Mouse (Mus musculus) C2C12 (cell line): ENCODE results near the gene Brsk1. TPM values are rescaled to one million over a fixed set of nuclear protein-coding genes. Genes with fewer than 3 reads are reported as not detected.

Experiments used
- H3K27me3 ChIP-seq: one replicate; pipeline ENCODE4 v1.6.1; 2011; ENCODE audit not compliant: control insufficient read depth, insufficient read depth, insufficient read length
- H3K36me3 ChIP-seq: one replicate; pipeline ENCODE4 v1.6.1; 2011; ENCODE audit not compliant: control insufficient read depth, insufficient read depth
- H3K4me3 ChIP-seq: one replicate; pipeline ENCODE4 v1.5.1; 2011; ENCODE audit warnings: mild to moderate bottlenecking, control low read depth; ENCODE audit not compliant: poor library complexity, insufficient read depth, severe bottlenecking
- H3K79me2 ChIP-seq: one replicate; pipeline ENCODE4 v1.6.1; 2011; ENCODE audit not compliant: control insufficient read depth, insufficient read depth
- H3K79me3 ChIP-seq: one replicate; pipeline ENCODE4 v1.6.1; 2011; ENCODE audit warnings: low read depth, control low read depth
- H3ac ChIP-seq: one replicate; pipeline ENCODE3; 2011; ENCODE audit warnings: low read depth; ENCODE audit not compliant: control insufficient read depth, insufficient read length
- CEBPB ChIP-seq: IDR thresholded peaks from one replicate; pipeline ENCODE4 v1.6.1; 2011; ENCODE audit warnings: low read depth, mild to moderate bottlenecking, control low read depth, moderate library complexity
- CTCF ChIP-seq: IDR thresholded peaks from one replicate; pipeline ENCODE4 v1.5.1; 2011; ENCODE audit not compliant: control insufficient read depth, insufficient read depth, insufficient read length
- FOSL1 ChIP-seq: IDR thresholded peaks from one replicate; pipeline ENCODE4 v1.8.0; 2011; ENCODE audit warnings: mild to moderate bottlenecking, low read length; ENCODE audit not compliant: poor library complexity, insufficient read depth, severe bottlenecking
- MAX ChIP-seq: IDR thresholded peaks from one replicate; pipeline ENCODE4 v1.6.1; 2011; ENCODE audit warnings: mild to moderate bottlenecking, control low read depth
- MYOD1 ChIP-seq: IDR thresholded peaks from one replicate; pipeline ENCODE4 v1.6.1; 2011; ENCODE audit warnings: low read depth; ENCODE audit not compliant: control insufficient read depth, insufficient read length
- MYOG ChIP-seq: IDR thresholded peaks from one replicate; pipeline ENCODE4 v1.6.1; 2011; ENCODE audit not compliant: control insufficient read depth, insufficient read length; ENCODE audit errors: extremely low read depth
- USF1 ChIP-seq: IDR thresholded peaks from one replicate; pipeline ENCODE4 v1.6.1; 2011; ENCODE audit warnings: low read depth, mild to moderate bottlenecking, control low read depth, moderate library complexity
- polyA plus RNA-seq: library from polyadenylated mRNA; unstranded; fragments of >200 nt; fragmentation: generic; extraction: Trizol; gene quantifications from one replicate; pipeline ENCODE4 v1.2.1, GENCODE M21; 2012; ENCODE audit warnings: missing spikeins

Gene Brsk1
- polyA plus RNA-seq, 1 experiment = 15.3 TPM

- H3K27me3 ChIP-seq = no peaks in the 10 kb centered on the region
- TF ChIP-seq CTCF = no peak
- no peak for TF ChIP-seq MYOG
- TF ChIP-seq USF1 = no peak
- no peak for TF ChIP-seq MYOD1
- TF ChIP-seq FOSL1 = no peak
- no peak for TF ChIP-seq CEBPB
- TF ChIP-seq MAX = no peak
- no peaks in the 10 kb centered on the region for H3K79me2 ChIP-seq
- H3K36me3 ChIP-seq = no peaks in the 10 kb centered on the region
- H3K4me3 ChIP-seq = no peak within 1 kb of the TSS
- no peaks in the 10 kb centered on the region for H3K79me3 ChIP-seq
- no peak within 1 kb of the TSS for H3ac ChIP-seq
Observed at GRCm38 (mm10) chr7:4725169-4725568, 34.8 kb downstream of the Brsk1 start, which contains the start of gene Tmem150b. Gene Tmem150b (minus strand): TSS chr7:4725249.

- TF ChIP-seq CTCF (no peak), MAX (no peak), MYOD1 (no peak), MYOG (no peak), FOSL1 (no peak), USF1 (no peak), CEBPB (no peak)
- H3ac ChIP-seq = no peak overlapping the region
- H3K36me3 ChIP-seq = no peaks in the 10 kb centered on the region
- no peak overlapping the region for H3K4me3 ChIP-seq
- no peaks in the 10 kb centered on the region for H3K79me2 ChIP-seq
- no peaks in the 10 kb centered on the region for H3K79me3 ChIP-seq
- no peaks in the 10 kb centered on the region for H3K27me3 ChIP-seq
Observed at GRCm38 (mm10) chr7:4731090-4731489, 40.7 kb downstream of the Brsk1 start.

GRCm38 (mm10) chr7:4732968-4733392 lies 42.6 kb downstream of the Brsk1 start:
- no peaks in the 10 kb centered on the region for H3K79me3 ChIP-seq
- H3K4me3 ChIP-seq = no peak overlapping the region
- H3K27me3 ChIP-seq = no peaks in the 10 kb centered on the region
- TF ChIP-seq MYOG (no peak), FOSL1 (no peak), CEBPB (no peak), MYOD1 (no peak), USF1 (no peak), CTCF (no peak), MAX (no peak)
- no peak overlapping the region for H3ac ChIP-seq
- H3K36me3 ChIP-seq = no peaks in the 10 kb centered on the region
- no peaks in the 10 kb centered on the region for H3K79me2 ChIP-seq

GRCm38 (mm10) chr7:4739041-4739543 lies 48.7 kb downstream of the Brsk1 start:
- Histone ChIP-seq H3ac (peak overlapping the region; percentile 36), H3K4me3 (peak overlapping the region; percentile 18), H3K36me3 (no peaks in the 10 kb centered on the region), H3K27me3 (no peaks in the 10 kb centered on the region), H3K79me2 (peaks cover 7% of the 10 kb centered on the region), H3K79me3 (peaks cover 2% of the 10 kb centered on the region)
- no peak for TF ChIP-seq MAX
- no peak for TF ChIP-seq USF1
- no peak for TF ChIP-seq MYOG
- no peak for TF ChIP-seq CTCF
- TF ChIP-seq CEBPB = no peak
- no peak for TF ChIP-seq FOSL1
- TF ChIP-seq MYOD1 = no peak

- H3K27me3 ChIP-seq = no peaks in the 10 kb centered on the region
- no peaks in the 10 kb centered on the region for H3K36me3 ChIP-seq
- H3K4me3 ChIP-seq = peak within 1 kb of the TSS; percentile 57
- peaks cover 7% of the 10 kb centered on the region for H3K79me2 ChIP-seq
- no peak for TF ChIP-seq CEBPB
- no peak for TF ChIP-seq MAX
- no peak for TF ChIP-seq USF1
- no peak for TF ChIP-seq FOSL1
- no peak for TF ChIP-seq MYOG
- TF ChIP-seq MYOD1 = no peak
- H3ac ChIP-seq = peak within 1 kb of the TSS; percentile 61
- peaks cover 2% of the 10 kb centered on the region for H3K79me3 ChIP-seq
Observed at GRCm38 (mm10) chr7:4739544-4740275, 49.3 kb downstream of the Brsk1 start, which contains the start of gene Kmt5c. Gene Kmt5c (plus strand): TSS chr7:4740115.

- H3ac ChIP-seq = peak overlapping the region; percentile 61
- H3K36me3 ChIP-seq = no peaks in the 10 kb centered on the region
- no peaks in the 10 kb centered on the region for H3K27me3 ChIP-seq
- peak overlapping the region; percentile 57 for H3K4me3 ChIP-seq
- TF ChIP-seq CTCF (no peak), MYOG (no peak)
- H3K79me3 ChIP-seq = peaks cover 2% of the 10 kb centered on the region
- H3K79me2 ChIP-seq = peaks cover 7% of the 10 kb centered on the region
Observed at GRCm38 (mm10) chr7:4740309-4740727, 49.9 kb downstream of the Brsk1 start.
